Mouse (Mus musculus): ENCODE results near the gene Fgfbp1. TPM values are rescaled to one million over a fixed set of nuclear protein-coding genes. Genes with fewer than 3 reads are reported as not detected.

Fgfbp1 gene
- polyA plus RNA-seq (2016; fragmentation: Nextera tagmentation; extraction: Ambion mirVana), result 1.3 and 1.7 TPM in 2 replicates

GRCm38 (mm10) chr5:43981620-43982019 lies at the start of gene Fgfbp1:
TSS of gene Fgfbp1 (minus strand) at chr5:43981779.
- Histone ChIP-seq H3K27me3 (replicated peaks) (no peaks in the 10 kb centered on the region), H3K4me2 (replicated peaks) (no peak within 1 kb of the TSS), H3K9me3 (no peaks in the 10 kb centered on the region), H3K4me1 (no peaks in the 10 kb centered on the region), H3K36me3 (no peaks in the 10 kb centered on the region), H3K4me3 (no peak within 1 kb of the TSS), H3K27ac (no peak within 1 kb of the TSS), H3K9ac (no peak within 1 kb of the TSS)
- WGBS, result 60% methylated on average over 4 of the region's 4 CpGs
- ATAC-seq (ENCODE audit: low FRiP score, low read depth), result no peak

GRCm38 (mm10) chr5:43998295-43998989 lies 16.9 kb upstream of the Fgfbp1 start:
- Histone ChIP-seq H3K27me3 (replicated peaks) (no peaks in the 10 kb centered on the region), H3K36me3 (peaks cover 27% of the 10 kb centered on the region), H3K4me3 (no peak overlapping the region), H3K4me1 (no peaks in the 10 kb centered on the region), H3K9me3 (no peaks in the 10 kb centered on the region), H3K27ac (no peak overlapping the region), H3K9ac (no peak overlapping the region), H3K4me2 (replicated peaks) (no peak overlapping the region)
- 96% methylated on average over 9 of the region's 9 CpGs for WGBS
- ATAC-seq (ENCODE audit: low FRiP score, low read depth), result no peak

GRCm38 (mm10) chr5:43997626-43998025 lies 16.0 kb upstream of the Fgfbp1 start:
- Histone ChIP-seq H3K27me3 (replicated peaks) (no peaks in the 10 kb centered on the region), H3K9ac (no peak overlapping the region), H3K27ac (no peak overlapping the region), H3K9me3 (no peaks in the 10 kb centered on the region), H3K4me3 (no peak overlapping the region), H3K4me1 (no peaks in the 10 kb centered on the region), H3K36me3 (peaks cover 21% of the 10 kb centered on the region), H3K4me2 (replicated peaks) (no peak overlapping the region)
- no peak for ATAC-seq (ENCODE audit: low FRiP score, low read depth)
- WGBS, result 93% methylated on average over 8 of the region's 8 CpGs

- Histone ChIP-seq H3K4me3 (no peak overlapping the region), H3K36me3 (peaks cover 16% of the 10 kb centered on the region), H3K27ac (no peak overlapping the region), H3K4me1 (no peaks in the 10 kb centered on the region), H3K9me3 (no peaks in the 10 kb centered on the region), H3K9ac (no peak overlapping the region), H3K4me2 (replicated peaks) (no peak overlapping the region), H3K27me3 (replicated peaks) (no peaks in the 10 kb centered on the region)
- WGBS, result 83% methylated on average over 4 of the region's 4 CpGs
- ATAC-seq (ENCODE audit: low FRiP score, low read depth), result no peak
Measured at GRCm38 (mm10) chr5:43996162-43996561, 14.6 kb upstream of the Fgfbp1 start.

- ATAC-seq (ENCODE audit: low FRiP score, low read depth), result no peak
- Histone ChIP-seq H3K27me3 (replicated peaks) (no peaks in the 10 kb centered on the region), H3K27ac (no peak overlapping the region), H3K36me3 (peaks cover 10% of the 10 kb centered on the region; the same call in 1 of the 2 replicates), H3K4me2 (replicated peaks) (no peak overlapping the region), H3K4me3 (no peak overlapping the region), H3K4me1 (no peaks in the 10 kb centered on the region), H3K9me3 (no peaks in the 10 kb centered on the region), H3K9ac (no peak overlapping the region)
- WGBS, result 93% methylated on average over 2 of the region's 2 CpGs
Measured at GRCm38 (mm10) chr5:43994981-43995380, 13.4 kb upstream of the Fgfbp1 start.

- H3K4me2 ChIP-seq (replicated peaks), result no peak overlapping the region
- H3K27ac ChIP-seq, result no peak overlapping the region
- no peak for ATAC-seq (ENCODE audit: low FRiP score, low read depth)
- H3K4me1 ChIP-seq, result no peaks in the 10 kb centered on the region
- H3K9me3 ChIP-seq, result no peaks in the 10 kb centered on the region
- H3K9ac ChIP-seq, result no peak overlapping the region
- no peaks in the 10 kb centered on the region for H3K36me3 ChIP-seq
- H3K4me3 ChIP-seq, result no peak overlapping the region
- no peaks in the 10 kb centered on the region for H3K27me3 ChIP-seq (replicated peaks)
- 53% methylated on average over 6 of the region's 6 CpGs for WGBS
Measured at GRCm38 (mm10) chr5:43990316-43990715, 8.7 kb upstream of the Fgfbp1 start.

GRCm38 (mm10) chr5:43989017-43989416 lies 7.4 kb upstream of the Fgfbp1 start:
- no peaks in the 10 kb centered on the region for H3K9me3 ChIP-seq
- no peak overlapping the region for H3K9ac ChIP-seq
- no peak for ATAC-seq (ENCODE audit: low FRiP score, low read depth)
- H3K27ac ChIP-seq, result no peak overlapping the region
- H3K4me3 ChIP-seq, result no peak overlapping the region
- H3K36me3 ChIP-seq, result no peaks in the 10 kb centered on the region
- no peaks in the 10 kb centered on the region for H3K4me1 ChIP-seq
- H3K27me3 ChIP-seq (replicated peaks), result no peaks in the 10 kb centered on the region
- no peak overlapping the region for H3K4me2 ChIP-seq (replicated peaks)
- 88% methylated on average over 5 of the region's 5 CpGs for WGBS

- Histone ChIP-seq H3K9me3 (no peaks in the 10 kb centered on the region), H3K4me2 (replicated peaks) (no peak overlapping the region), H3K9ac (no peak overlapping the region), H3K36me3 (no peaks in the 10 kb centered on the region), H3K4me3 (no peak overlapping the region), H3K4me1 (no peaks in the 10 kb centered on the region), H3K27me3 (replicated peaks) (no peaks in the 10 kb centered on the region), H3K27ac (no peak overlapping the region)
- no peak for ATAC-seq (ENCODE audit: low FRiP score, low read depth)
Measured at GRCm38 (mm10) chr5:43986212-43986611, 4.6 kb upstream of the Fgfbp1 start.

- Histone ChIP-seq H3K4me2 (replicated peaks) (no peak overlapping the region), H3K36me3 (no peaks in the 10 kb centered on the region), H3K27ac (no peak overlapping the region), H3K27me3 (replicated peaks) (no peaks in the 10 kb centered on the region), H3K9ac (no peak overlapping the region), H3K4me1 (no peaks in the 10 kb centered on the region), H3K9me3 (no peaks in the 10 kb centered on the region), H3K4me3 (no peak overlapping the region)
- 63% methylated on average over 1 of the region's 1 CpGs for WGBS
- ATAC-seq (ENCODE audit: low FRiP score, low read depth), result no peak
Measured at GRCm38 (mm10) chr5:43982896-43983295, 1.3 kb upstream of the Fgfbp1 start.

GRCm38 (mm10) chr5:43980397-43980796 lies 1.2 kb downstream of the Fgfbp1 start:
- H3K36me3 ChIP-seq, result no peaks in the 10 kb centered on the region
- H3K4me1 ChIP-seq, result no peaks in the 10 kb centered on the region
- 80% methylated on average over 2 of the region's 2 CpGs for WGBS
- no peak overlapping the region for H3K4me3 ChIP-seq
- H3K9me3 ChIP-seq, result no peaks in the 10 kb centered on the region
- no peak for ATAC-seq (ENCODE audit: low FRiP score, low read depth)
- no peak overlapping the region for H3K9ac ChIP-seq
- no peak overlapping the region for H3K4me2 ChIP-seq (replicated peaks)
- H3K27ac ChIP-seq, result no peak overlapping the region
- no peaks in the 10 kb centered on the region for H3K27me3 ChIP-seq (replicated peaks)

- no peaks in the 10 kb centered on the region for H3K36me3 ChIP-seq
Measured at GRCm38 (mm10) chr5:43976821-43977561, 4.6 kb downstream of the Fgfbp1 start.

GRCm38 (mm10) chr5:43974166-43974565 lies 7.4 kb downstream of the Fgfbp1 start:
- WGBS, result 89% methylated on average over 6 of the region's 6 CpGs
- ATAC-seq (ENCODE audit: low FRiP score, low read depth), result no peak

More at GRCm38 (mm10) chr5:43976821-43977561, 4.6 kb downstream of the Fgfbp1 start:
- no peak for ATAC-seq (ENCODE audit: low FRiP score, low read depth)
- WGBS, result 87% methylated on average over 1 of the region's 1 CpGs
- H3K9ac ChIP-seq, result no peak overlapping the region
- no peaks in the 10 kb centered on the region for H3K27me3 ChIP-seq (replicated peaks)
- H3K4me2 ChIP-seq (replicated peaks), result no peak overlapping the region
- H3K27ac ChIP-seq, result no peak overlapping the region
- no peak overlapping the region for H3K4me3 ChIP-seq
- H3K9me3 ChIP-seq, result no peaks in the 10 kb centered on the region
- H3K4me1 ChIP-seq, result no peaks in the 10 kb centered on the region

More at GRCm38 (mm10) chr5:43974166-43974565, 7.4 kb downstream of the Fgfbp1 start:
- Histone ChIP-seq H3K4me3 (no peak overlapping the region), H3K4me1 (no peaks in the 10 kb centered on the region), H3K4me2 (replicated peaks) (no peak overlapping the region), H3K9ac (no peak overlapping the region), H3K27ac (no peak overlapping the region), H3K36me3 (no peaks in the 10 kb centered on the region), H3K9me3 (no peaks in the 10 kb centered on the region), H3K27me3 (replicated peaks) (no peaks in the 10 kb centered on the region)

Measured in neural tube, embryonic 12.5 days (tissue).